Mouse (Mus musculus) heart, embryonic 13.5 days (tissue): Measurements from ENCODE around the gene Hoxb4. TPM values are rescaled to one million over a fixed set of nuclear protein-coding genes. Genes with fewer than 3 reads are reported as not detected.

Experiments used
- ATAC-seq: fragments of 200-750 bp; cut with Nextera tagmentation; 2 replicates; pipeline ENCODE4 v1.8.0; 2017; ENCODE audit warnings: moderate TSS enrichment; ENCODE audit not compliant: insufficient number of reproducible peaks, low FRiP score, low TSS enrichment; ENCODE audit errors: extremely low read depth
- H3K27ac ChIP-seq: fragments of 300-500 bp; sonication (generic); replicated peaks from 2 replicates; pipeline ENCODE4 v1.5.1; 2015; ENCODE audit warnings: moderate library complexity, mild to moderate bottlenecking, inconsistent platforms
- H3K27me3 ChIP-seq: fragments of 300-500 bp; sonication (generic); replicated peaks from 2 replicates; pipeline ENCODE4 v1.6.1; 2015; ENCODE audit warnings: mild to moderate bottlenecking, inconsistent platforms
- H3K36me3 ChIP-seq: fragments of 300-500 bp; sonication (generic); 2 replicates; pipeline ENCODE4 v1.6.1; 2015; ENCODE audit warnings: mild to moderate bottlenecking, inconsistent platforms
- H3K4me1 ChIP-seq: fragments of 300-500 bp; sonication (generic); 2 replicates; pipeline ENCODE4 v1.6.1; 2015; ENCODE audit warnings: inconsistent platforms
- H3K4me2 ChIP-seq: fragments of 300-500 bp; sonication (generic); 2 replicates; pipeline ENCODE4 v1.6.1; 2015; ENCODE audit warnings: inconsistent platforms, mild to moderate bottlenecking, moderate library complexity
- H3K4me3 ChIP-seq: fragments of 300-500 bp; sonication (generic); 2 replicates; pipeline ENCODE4 v1.5.1; 2015; ENCODE audit warnings: moderate library complexity, mild to moderate bottlenecking, inconsistent platforms
- H3K9ac ChIP-seq: fragments of 300-500 bp; sonication (generic); 2 replicates; pipeline ENCODE4 v1.6.1; 2015; ENCODE audit warnings: inconsistent platforms, mild to moderate bottlenecking, moderate library complexity
- H3K9me3 ChIP-seq: fragments of 300-500 bp; sonication (generic); 2 replicates; pipeline ENCODE4 v1.6.1; 2016; ENCODE audit warnings: inconsistent platforms
- WGBS: fragments of 180-500 bp; shearing (Covaris S2); methylation state at CpG from one replicate; pipeline ENCODE4 v1.1.7; 2015; ENCODE audit warnings: mixed read lengths; 5-methylcytosine and 5-hydroxymethylcytosine counted together
- polyA plus RNA-seq: library from polyadenylated mRNA; unstranded; fragments of >200 nt; fragmentation: Nextera tagmentation; extraction: Ambion mirVana; gene quantifications from 2 replicates; pipeline ENCODE4 v1.2.1, GENCODE M21; 2015

Gene Hoxb4
- polyA plus RNA-seq, 1 experiment from 2014 or later = 0.59 TPM

- Histone ChIP-seq H3K9ac (peak overlapping the region; percentile 84), H3K27ac (peak overlapping the region; percentile 85), H3K27me3 (peaks cover 100% of the 10 kb centered on the region), H3K9me3 (no peaks in the 10 kb centered on the region), H3K4me1 (peaks cover 10% of the 10 kb centered on the region), H3K4me2 (peak overlapping the region; percentile 66), H3K4me3 (peak overlapping the region; percentile 54), H3K36me3 (no peaks in the 10 kb centered on the region)
- ATAC-seq = no peak
- 2% methylated on average over 29 of the region's 29 CpGs for WGBS
These were observed 1.8 kb downstream of the Hoxb4 start for GRCm38 (mm10) chr11:96319910-96320309.

DNA sequence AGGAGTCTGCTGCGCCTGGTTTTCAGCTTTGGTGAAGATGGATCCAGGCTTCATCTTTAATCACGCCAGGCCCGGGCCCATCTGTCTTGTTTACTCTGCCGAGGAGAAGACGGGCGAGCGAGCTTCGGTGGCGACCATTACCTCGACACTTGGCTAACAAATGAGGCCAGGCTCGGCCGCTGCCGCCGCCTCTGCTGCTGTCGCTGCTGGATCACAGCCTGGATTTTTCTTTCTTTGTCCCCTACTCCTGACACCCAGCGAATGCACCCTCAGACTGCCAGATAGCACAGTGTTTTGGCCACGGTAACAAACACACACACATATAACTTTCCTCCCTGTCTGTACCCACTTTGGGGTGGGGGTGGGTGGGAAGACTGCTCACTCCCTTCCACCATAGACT is 2.6 kb downstream of the Hoxb4 start:
- peak overlapping the region; percentile 54 for H3K4me3 ChIP-seq

DNA sequence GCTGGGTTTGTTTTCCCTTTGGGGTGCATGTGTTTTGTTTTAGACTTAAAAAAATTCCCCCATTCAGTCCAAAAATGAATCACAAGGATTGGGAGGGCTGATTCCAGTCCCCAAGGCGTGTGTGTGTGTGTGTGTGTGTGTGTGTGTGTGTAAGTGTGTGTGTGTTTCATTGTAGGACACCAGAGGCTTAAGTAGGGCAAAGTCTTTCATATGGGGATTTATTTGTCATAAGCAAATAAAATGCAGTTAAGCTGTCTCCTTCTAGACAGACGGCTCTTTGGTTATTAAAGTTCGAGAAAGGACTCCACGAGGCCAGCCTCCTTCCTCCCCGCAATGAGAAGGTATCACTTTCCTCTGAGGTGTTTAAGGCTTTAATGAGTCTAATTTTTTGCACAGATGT is 3.8 kb downstream of the Hoxb4 start:
- Histone ChIP-seq H3K9ac (peak overlapping the region; percentile 48; the same call in 1 of the 2 replicates), H3K27me3 (peaks cover 100% of the 10 kb centered on the region), H3K27ac (0 out of 2 replicates have a peak overlapping the region, but pooled peaks have one; percentile 8), H3K4me1 (peaks cover 10% of the 10 kb centered on the region), H3K4me3 (no peak overlapping the region), H3K9me3 (no peaks in the 10 kb centered on the region), H3K36me3 (no peaks in the 10 kb centered on the region), H3K4me2 (peak overlapping the region; percentile 41; the same call in 1 of the 2 replicates)
- 25% methylated on average over 5 of the region's 5 CpGs for WGBS
- no peak for ATAC-seq

More for the DNA sequence above, 2.6 kb downstream of the Hoxb4 start:
- Histone ChIP-seq H3K27me3 (peaks cover 100% of the 10 kb centered on the region), H3K36me3 (no peaks in the 10 kb centered on the region), H3K4me1 (peaks cover 10% of the 10 kb centered on the region), H3K27ac (peak overlapping the region; percentile 85), H3K9ac (peak overlapping the region; percentile 84), H3K4me2 (peak overlapping the region; percentile 66), H3K9me3 (no peaks in the 10 kb centered on the region)
- 11% methylated on average over 17 of the region's 17 CpGs for WGBS
- ATAC-seq = no peak

GRCm38 (mm10) chr11:96322738-96323137 is 4.7 kb downstream of the Hoxb4 start:
- peak overlapping the region; percentile 10; the same call in 1 of the 2 replicates for H3K4me3 ChIP-seq
- no peak for ATAC-seq
- no peaks in the 10 kb centered on the region for H3K9me3 ChIP-seq
- WGBS = 20% methylated on average over 6 of the region's 6 CpGs
- H3K9ac ChIP-seq = peak overlapping the region; percentile 48
- H3K27ac ChIP-seq = peak overlapping the region; percentile 45; the same call in 1 of the 2 replicates
- H3K4me2 ChIP-seq = peak overlapping the region; percentile 41
- H3K36me3 ChIP-seq = no peaks in the 10 kb centered on the region
- peaks cover 10% of the 10 kb centered on the region for H3K4me1 ChIP-seq
- H3K27me3 ChIP-seq = peaks cover 100% of the 10 kb centered on the region

- no peaks in the 10 kb centered on the region for H3K36me3 ChIP-seq
- peak within 1 kb of the TSS; percentile 41 for H3K4me2 ChIP-seq
- no peaks in the 10 kb centered on the region for H3K9me3 ChIP-seq
- 25% methylated on average over 10 of the region's 10 CpGs for WGBS
- H3K27me3 ChIP-seq = peaks cover 100% of the 10 kb centered on the region
- H3K9ac ChIP-seq = peak within 1 kb of the TSS; percentile 48
- H3K4me1 ChIP-seq = peaks cover 10% of the 10 kb centered on the region
- peak within 1 kb of the TSS; percentile 45 for H3K27ac ChIP-seq
- ATAC-seq = no peak
- H3K4me3 ChIP-seq = peak within 1 kb of the TSS; percentile 10; the same call in 1 of the 2 replicates
These were observed 5.1 kb downstream of the Hoxb4 start, which contains the start of gene Hoxb3 for GRCm38 (mm10) chr11:96323154-96323553. Gene Hoxb3 (plus strand): TSS chr11:96323326.

- no peak for ATAC-seq
- Histone ChIP-seq H3K4me3 (peak overlapping the region; percentile 8; the same call in 1 of the 2 replicates), H3K9ac (peak overlapping the region; percentile 42), H3K4me1 (peaks cover 4% of the 10 kb centered on the region; the same call in 1 of the 2 replicates), H3K36me3 (no peaks in the 10 kb centered on the region), H3K27me3 (peaks cover 100% of the 10 kb centered on the region), H3K4me2 (peak overlapping the region; percentile 41), H3K9me3 (no peaks in the 10 kb centered on the region), H3K27ac (peak overlapping the region; percentile 45)
- 5% methylated on average over 5 of the region's 5 CpGs for WGBS
These were observed 6.1 kb downstream of the Hoxb4 start for GRCm38 (mm10) chr11:96324125-96324524.

DNA sequence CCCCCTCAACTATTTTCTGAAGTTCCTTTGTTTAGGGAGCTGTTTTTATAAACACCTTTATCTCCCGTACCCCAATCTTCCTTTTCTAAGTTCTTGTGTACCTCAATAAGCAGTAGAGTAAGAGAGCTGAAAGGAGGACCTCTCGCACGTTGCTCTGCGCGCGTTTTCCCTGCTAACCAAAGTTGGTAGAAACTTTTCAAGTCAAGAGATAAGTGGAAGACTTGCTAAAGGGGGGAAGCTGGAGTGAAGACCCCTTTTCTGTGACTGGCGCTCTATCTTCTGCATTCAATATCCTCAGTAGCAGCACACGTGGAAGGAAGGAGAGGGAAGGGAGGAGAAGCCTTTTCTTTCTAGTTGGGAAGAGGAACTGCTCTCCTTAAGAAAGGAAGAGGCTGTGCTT is 6.9 kb downstream of the Hoxb4 start:
- WGBS = 8% methylated on average over 8 of the region's 8 CpGs
- Histone ChIP-seq H3K27ac (peak overlapping the region; percentile 45; the same call in 1 of the 2 replicates), H3K9me3 (no peaks in the 10 kb centered on the region), H3K36me3 (no peaks in the 10 kb centered on the region), H3K4me2 (peak overlapping the region; percentile 49), H3K27me3 (peaks cover 100% of the 10 kb centered on the region), H3K9ac (peak overlapping the region; percentile 67), H3K4me1 (no peaks in the 10 kb centered on the region; the same call in 1 of the 2 replicates), H3K4me3 (peak overlapping the region; percentile 23)
- ATAC-seq = no peak

- Histone ChIP-seq H3K9me3 (no peaks in the 10 kb centered on the region), H3K4me3 (peak overlapping the region; percentile 23), H3K4me2 (peak overlapping the region; percentile 49), H3K4me1 (no peaks in the 10 kb centered on the region; the same call in 1 of the 2 replicates), H3K9ac (peak overlapping the region; percentile 67), H3K27ac (peak overlapping the region; percentile 45; the same call in 1 of the 2 replicates), H3K27me3 (peaks cover 100% of the 10 kb centered on the region), H3K36me3 (no peaks in the 10 kb centered on the region)
- no peak for ATAC-seq
- 5% methylated on average over 22 of the region's 22 CpGs for WGBS
These were observed 7.7 kb downstream of the Hoxb4 start for GRCm38 (mm10) chr11:96325747-96326212.

- WGBS = 8% methylated on average over 12 of the region's 12 CpGs
- Histone ChIP-seq H3K4me1 (no peaks in the 10 kb centered on the region; the same call in 1 of the 2 replicates), H3K27ac (peak overlapping the region; percentile 15; the same call in 1 of the 2 replicates), H3K9ac (peak overlapping the region; percentile 44; the same call in 1 of the 2 replicates), H3K36me3 (no peaks in the 10 kb centered on the region), H3K27me3 (peaks cover 100% of the 10 kb centered on the region), H3K9me3 (no peaks in the 10 kb centered on the region), H3K4me3 (peak overlapping the region; percentile 9; the same call in 1 of the 2 replicates), H3K4me2 (peak overlapping the region; percentile 49)
- ATAC-seq = no peak
These were observed 8.6 kb downstream of the Hoxb4 start for GRCm38 (mm10) chr11:96326705-96327104.

GRCm38 (mm10) chr11:96327122-96327521 is 9.1 kb downstream of the Hoxb4 start:
- Histone ChIP-seq H3K4me3 (no peak overlapping the region), H3K27me3 (peaks cover 100% of the 10 kb centered on the region), H3K27ac (0 out of 2 replicates have a peak overlapping the region, but pooled peaks have one; percentile 17), H3K9me3 (no peaks in the 10 kb centered on the region), H3K4me2 (peak overlapping the region; percentile 49), H3K9ac (0 out of 2 replicates have a peak overlapping the region, but pooled peaks have one; percentile 44), H3K36me3 (no peaks in the 10 kb centered on the region), H3K4me1 (no peaks in the 10 kb centered on the region; the same call in 1 of the 2 replicates)
- WGBS = 14% methylated on average over 7 of the region's 7 CpGs
- no peak for ATAC-seq

GRCm38 (mm10) chr11:96327750-96328149 is 9.7 kb downstream of the Hoxb4 start:
- Histone ChIP-seq H3K36me3 (no peaks in the 10 kb centered on the region), H3K4me3 (no peak overlapping the region), H3K9me3 (no peaks in the 10 kb centered on the region), H3K4me1 (peaks cover 2% of the 10 kb centered on the region), H3K4me2 (peak overlapping the region; percentile 49), H3K9ac (no peak overlapping the region), H3K27me3 (peaks cover 100% of the 10 kb centered on the region), H3K27ac (0 out of 2 replicates have a peak overlapping the region, but pooled peaks have one; percentile 17)
- no peak for ATAC-seq
- WGBS = 14% methylated on average over 5 of the region's 5 CpGs
